12 mouse cellular contexts compared by ENCODE assay signal in genomic region chr5:34014652-34015051, GRCm38 (mm10). TPM values are rescaled to one million over a fixed set of nuclear protein-coding genes. Genes with fewer than 3 reads are reported as not detected.
DNase-seq lines count a peak whose midpoint lies in the region; ATAC-seq and TF ChIP-seq lines count a peak whose summit lies in the region.
"Had no signal": no experiment of that assay in that cellular context is flagged by ENCODE, and none has a peak within 500 bp of the region (broad histone marks: within the 10 kb centered on the region; RNA-seq: fewer than 3 reads in every experiment).

No protein-coding gene starts in this region.

- no peak overlapping the region for H3K9ac ChIP-seq in kidney, postnatal 0 days (ENCODE audit: low read depth, low read length)

- TF ChIP-seq CTCF in kidney, postnatal 0 days (IDR thresholded peaks at IDR 0.05; ENCODE audit: low read depth): peak; percentile 40; the same call in 1 of the 2 replicates

- H3K27me3 ChIP-seq in kidney, postnatal 0 days (ENCODE audit: insufficient read depth, low read length): no peaks in the 10 kb centered on the region

- WGBS in kidney, postnatal 0 days: 52% methylated on average over 1 of the region's 1 CpGs

- no peak overlapping the region for H3K4me2 ChIP-seq in kidney, postnatal 0 days (ENCODE audit: low read length)

- no peak for ATAC-seq in kidney, postnatal 0 days (replicated peaks; ENCODE audit: low FRiP score, low read depth)

- H3K4me1 ChIP-seq in kidney, postnatal 0 days (replicated peaks; ENCODE audit: insufficient read depth, low read length): no peaks in the 10 kb centered on the region

- H3K4me3 ChIP-seq in kidney, postnatal 0 days (replicated peaks; ENCODE audit: low read depth, low read length): no peak overlapping the region

- DNase-seq in embryo, embryonic 10.5 days (ENCODE audit: low spot score): peak; percentile 9
- no peak for DNase-seq in embryo, embryonic 9.5 days (ENCODE audit: extremely low spot score)
- DNase-seq in kidney, postnatal 0 days (ENCODE audit: low spot score): peak; percentile 15
- DNase-seq in kidney, adult 18-20 months: no peak
- peak; percentile 49 for DNase-seq in 3T3-L1 (ENCODE audit: low read depth, low spot score)
- DNase-seq in R1 (ENCODE audit: low read depth, low spot score): peak; percentile 45
- DNase-seq in ovary, postnatal 10 days (ENCODE audit: low spot score): no peak
- no peak for DNase-seq in cerebellum, postnatal 36 days
- DNase-seq: adrenal gland, adult 8-10 months; cerebellum, postnatal 14 days; kidney, adult 11 months; liver had no signal

- no peak overlapping the region for H3K27ac ChIP-seq in kidney, postnatal 0 days

- no peaks in the 10 kb centered on the region for H3K36me3 ChIP-seq in kidney, postnatal 0 days (ENCODE audit: insufficient read depth, low read length)

- H3K9me3 ChIP-seq in kidney, postnatal 0 days (replicated peaks; ENCODE audit: low read length): no peaks in the 10 kb centered on the region

RNA-seq across cellular contexts. Expression of gene Nat8l, which starts 18.9 kb away (rescaled TPM):
- 0.17 and 0.25 TPM in 2 replicates for polyA plus RNA-seq in kidney, postnatal 0 days (2015; fragmentation: Nextera tagmentation; extraction: Ambion mirVana)

RNA-seq across cellular contexts. Expression of gene Gm1673, which starts 31.4 kb away (rescaled TPM):
- polyA plus RNA-seq in kidney, postnatal 0 days (2015; fragmentation: Nextera tagmentation; extraction: Ambion mirVana): 85.9 and 90.0 TPM in 2 replicates

Comparison
In these comparisons a context has a peak if more than half of its experiments do, and no peak if none do; other contexts are left out.
1. DNase-seq: peak in embryo, embryonic 10.5 days (single experiment), kidney, postnatal 0 days (single experiment), 3T3-L1 (single experiment) and R1 (single experiment); none in embryo, embryonic 9.5 days (single experiment), kidney, adult 18-20 months (single experiment), ovary, postnatal 10 days (single experiment) and cerebellum, postnatal 36 days (0 of 2).